Mouse (Mus musculus) CH12.LX (cell line): ENCODE data around the gene Gm11042. TPM values are rescaled to one million over a fixed set of nuclear protein-coding genes. Genes with fewer than 3 reads are reported as not detected.

Experiments used
- DNase-seq: peaks from one replicate; pipeline ENCODE4 v3.0.0-alpha.2; 2013; ENCODE audit errors: extremely low read depth
- H3K27ac ChIP-seq: 2 replicates; pipeline ENCODE4 v1.5.1; 2012; ENCODE audit warnings: low read depth, mild to moderate bottlenecking, control low read depth, moderate library complexity; ENCODE audit not compliant: insufficient read depth
- H3K27me3 ChIP-seq: replicated peaks from 2 replicates; pipeline ENCODE3; 2012; ENCODE audit warnings: inconsistent platforms
- H3K36me3 ChIP-seq, 2 experiments: replicated peaks in 1 of 2; 2 replicates each; pipeline versions ENCODE3 to v1.6.1; 2012; ENCODE audit warnings: inconsistent platforms in 1 of 2, low read length in 1 of 2, mild to moderate bottlenecking in 1 of 2, mixed read lengths in 1 of 2, moderate library complexity in 1 of 2; ENCODE audit not compliant: control insufficient read depth in 1 of 2, insufficient read depth in 1 of 2
- H3K4me1 ChIP-seq, 2 experiments: 2 replicates each; pipeline ENCODE4 v1.6.1; 2012; ENCODE audit warnings: inconsistent platforms in 1 of 2, moderate library complexity in 1 of 2; ENCODE audit not compliant: insufficient read depth in 2 of 2, control insufficient read depth in 1 of 2
- H3K4me2 ChIP-seq: 2 replicates; pipeline ENCODE4 v1.6.1; 2012; ENCODE audit warnings: low read depth, mild to moderate bottlenecking, control low read depth; ENCODE audit not compliant: poor library complexity, insufficient read depth, severe bottlenecking
- H3K4me3 ChIP-seq, 3 experiments: fragments of 150-350 bp in 1 of 3; sonication (generic) in 1 of 3; replicated peaks in 1 of 3; 2 replicates each; pipeline versions ENCODE3 to v1.5.1; 2011 to 2012; ENCODE audit warnings: low read depth in 2 of 3, low read length in 2 of 3, mild to moderate bottlenecking in 2 of 3, moderate library complexity in 2 of 3, control low read depth in 1 of 3, improper control_type of control experiment in 1 of 3, inconsistent platforms in 1 of 3, mixed read lengths in 1 of 3; ENCODE audit not compliant: poor library complexity in 1 of 3
- H3K79me2 ChIP-seq: replicated peaks from 2 replicates; pipeline ENCODE4 v1.6.1; 2012; ENCODE audit warnings: mild to moderate bottlenecking, moderate library complexity; ENCODE audit not compliant: control insufficient read depth, poor library complexity, insufficient read depth, severe bottlenecking; ENCODE audit errors: extremely low read depth
- H3K9ac ChIP-seq: 2 replicates; pipeline ENCODE4 v1.6.1; 2012; ENCODE audit warnings: low read depth, mild to moderate bottlenecking, control low read depth, moderate library complexity; ENCODE audit not compliant: insufficient read depth
- H3K9me3 ChIP-seq: replicated peaks from 2 replicates; pipeline ENCODE3; 2012; ENCODE audit warnings: low read length, inconsistent platforms, mixed read lengths
- BHLHE40 ChIP-seq: IDR thresholded peaks from 2 replicates; pipeline ENCODE4 v1.6.1; 2011; ENCODE audit warnings: mild to moderate bottlenecking, low read depth, low read length, improper control_type of control experiment
- CHD2 ChIP-seq: IDR thresholded peaks from 2 replicates; pipeline ENCODE4 v1.6.1; 2011; ENCODE audit warnings: low read length, improper control_type of control experiment
- CTCF ChIP-seq, 2 experiments: IDR thresholded peaks in 1 of 2; conservative IDR thresholded peaks in 1 of 2; 2 replicates each; pipeline ENCODE4 v1.5.1; 2011 to 2012; ENCODE audit warnings: low read depth in 2 of 2, low read length in 2 of 2, improper control_type of control experiment in 1 of 2, inconsistent platforms in 1 of 2, mild to moderate bottlenecking in 1 of 2, moderate library complexity in 1 of 2
- E2F4 ChIP-seq: IDR thresholded peaks from 2 replicates; pipeline ENCODE4 v1.6.1; 2011; ENCODE audit warnings: low read depth, low read length, improper control_type of control experiment; ENCODE audit not compliant: insufficient replicate concordance
- ELF1 ChIP-seq: IDR thresholded peaks from 2 replicates; pipeline ENCODE4 v1.6.1; 2014; ENCODE audit warnings: low read depth, mild to moderate bottlenecking, inconsistent platforms, low read length, improper control_type of control experiment
- EP300 ChIP-seq: IDR thresholded peaks from 2 replicates; pipeline ENCODE4 v1.6.1; 2011; ENCODE audit warnings: low read length, improper control_type of control experiment
- ETS1 ChIP-seq: conservative IDR thresholded peaks from 2 replicates; pipeline ENCODE4 v1.6.1; 2012; ENCODE audit warnings: low read depth, mild to moderate bottlenecking, inconsistent platforms, low read length, improper control_type of control experiment, moderate library complexity
- GABPA ChIP-seq: IDR thresholded peaks from 2 replicates; pipeline ENCODE4 v1.6.1; 2012; ENCODE audit warnings: low read depth, low read length, improper control_type of control experiment, inconsistent platforms; ENCODE audit not compliant: insufficient replicate concordance
- HCFC1 ChIP-seq: IDR thresholded peaks from 2 replicates; pipeline ENCODE4 v1.6.1; 2012; ENCODE audit warnings: low read depth, mild to moderate bottlenecking, inconsistent platforms, low read length, improper control_type of control experiment
- IRF4 ChIP-seq: IDR thresholded peaks from 2 replicates; pipeline ENCODE4 v1.6.1; 2014; ENCODE audit warnings: low read depth, mild to moderate bottlenecking, inconsistent platforms, low read length, improper control_type of control experiment
- JUN ChIP-seq: IDR thresholded peaks from 2 replicates; pipeline ENCODE4 v1.6.1; 2011; ENCODE audit warnings: low read depth, mild to moderate bottlenecking, low read length, improper control_type of control experiment, moderate library complexity; ENCODE audit not compliant: insufficient read depth
- JUND ChIP-seq: conservative IDR thresholded peaks from 2 replicates; pipeline ENCODE4 v1.6.1; 2011; ENCODE audit warnings: low read depth, low read length, improper control_type of control experiment
- KAT2A ChIP-seq: IDR thresholded peaks from 2 replicates; pipeline ENCODE4 v1.6.1; 2012; ENCODE audit warnings: low read length, improper control_type of control experiment, inconsistent platforms; ENCODE audit not compliant: insufficient replicate concordance
- MAFK ChIP-seq: IDR thresholded peaks from 2 replicates; pipeline ENCODE4 v1.6.1; 2011; ENCODE audit warnings: low read length, improper control_type of control experiment; ENCODE audit not compliant: insufficient replicate concordance
- MAZ ChIP-seq: IDR thresholded peaks from 2 replicates; pipeline ENCODE4 v1.6.1; 2012; ENCODE audit warnings: low read depth, mild to moderate bottlenecking, inconsistent platforms, low read length, improper control_type of control experiment, moderate library complexity
- MEF2A ChIP-seq: IDR thresholded peaks from 2 replicates; pipeline ENCODE4 v1.6.1; 2014; ENCODE audit warnings: low read depth, mild to moderate bottlenecking, inconsistent platforms, low read length, improper control_type of control experiment, borderline replicate concordance
- MXI1 ChIP-seq: IDR thresholded peaks from 2 replicates; pipeline ENCODE4 v1.6.1; 2011; ENCODE audit warnings: mild to moderate bottlenecking, low read depth, low read length, improper control_type of control experiment
- MYC ChIP-seq: IDR thresholded peaks from 2 replicates; pipeline ENCODE4 v1.6.1; 2011; ENCODE audit warnings: low read depth, mild to moderate bottlenecking, improper control_type of control experiment, low read length
- PAX5 ChIP-seq: IDR thresholded peaks from 2 replicates; pipeline ENCODE4 v1.6.1; 2012; ENCODE audit warnings: low read length, inconsistent platforms, mixed read lengths
- POLR2A ChIP-seq: IDR thresholded peaks from 2 replicates; pipeline ENCODE4 v1.6.1; 2011; ENCODE audit warnings: low read depth, mild to moderate bottlenecking, improper control_type of control experiment, low read length
- POLR2AphosphoS2 ChIP-seq: IDR thresholded peaks from 2 replicates; pipeline ENCODE4 v1.6.1; 2011; ENCODE audit warnings: low read depth, low read length, improper control_type of control experiment
- RAD21 ChIP-seq: IDR thresholded peaks from 2 replicates; pipeline ENCODE4 v1.6.1; 2011; ENCODE audit warnings: low read depth, mild to moderate bottlenecking, low read length, improper control_type of control experiment, moderate library complexity
- RCOR1 ChIP-seq: conservative IDR thresholded peaks from 2 replicates; pipeline ENCODE4 v1.6.1; 2012; ENCODE audit warnings: low read depth, mild to moderate bottlenecking, inconsistent platforms, low read length, improper control_type of control experiment
- SIN3A ChIP-seq: IDR thresholded peaks from 2 replicates; pipeline ENCODE4 v1.6.1; 2012; ENCODE audit warnings: low read length, improper control_type of control experiment, inconsistent platforms
- SMC3 ChIP-seq: IDR thresholded peaks from 2 replicates; pipeline ENCODE4 v1.6.1; 2011; ENCODE audit warnings: low read depth, low read length, improper control_type of control experiment
- TBP ChIP-seq: conservative IDR thresholded peaks from 2 replicates; pipeline ENCODE4 v1.6.1; 2011; ENCODE audit warnings: low read depth, low read length, improper control_type of control experiment
- TCF12 ChIP-seq: IDR thresholded peaks from 2 replicates; pipeline ENCODE4 v1.6.1; 2014; ENCODE audit warnings: low read depth, mild to moderate bottlenecking, inconsistent platforms, low read length, improper control_type of control experiment
- UBTF ChIP-seq: IDR thresholded peaks from 2 replicates; pipeline ENCODE4 v1.6.1; 2012; ENCODE audit warnings: low read depth, mild to moderate bottlenecking, inconsistent platforms, low read length, improper control_type of control experiment, moderate library complexity
- USF1 ChIP-seq: IDR thresholded peaks from 2 replicates; pipeline ENCODE4 v1.6.1; 2014; ENCODE audit warnings: low read depth, mild to moderate bottlenecking, inconsistent platforms, low read length, improper control_type of control experiment
- USF2 ChIP-seq: conservative IDR thresholded peaks from 2 replicates; pipeline ENCODE4 v1.6.1; 2011; ENCODE audit warnings: low read depth, low read length, improper control_type of control experiment
- ZKSCAN1 ChIP-seq: IDR thresholded peaks from 2 replicates; pipeline ENCODE4 v1.6.1; 2012; ENCODE audit warnings: low read depth, inconsistent platforms, low read length, improper control_type of control experiment, borderline replicate concordance
- ZMIZ1 ChIP-seq: IDR thresholded peaks from 2 replicates; pipeline ENCODE4 v1.6.1; 2012; ENCODE audit warnings: low read depth, mild to moderate bottlenecking, inconsistent platforms, low read length, improper control_type of control experiment
- ZNF384 ChIP-seq: IDR thresholded peaks from 2 replicates; pipeline ENCODE4 v1.6.1; 2012; ENCODE audit warnings: low read depth, low read length, improper control_type of control experiment, inconsistent platforms
- dilution Hi-C: fragments of 300-500 bp; cut with MboI; formaldehyde crosslinking; loops from 2 replicates; pipeline ENCODE4 v1.14.3; 2020; ENCODE audit warnings: low sequenced_read_pairs; ENCODE audit not compliant: extremely low pct_unique_long_range_greater_than_20kb, extremely low pct_ligation_motif_present
- in situ Hi-C: fragments of 300-500 bp; cut with MboI; formaldehyde crosslinking; loops from 3 replicates; pipeline ENCODE4 v1.14.3; 2019; ENCODE audit warnings: low sequenced_read_pairs, low pct_ligation_motif_present, low pct_unique_long_range_greater_than_20kb, mixed read lengths
- polyA plus RNA-seq: library from polyadenylated mRNA; unstranded; fragments of >175 nt; gene quantifications from 2 replicates; pipeline ENCODE4 v1.2.1, GENCODE M21; 2012; ENCODE audit warnings: low read depth; ENCODE audit not compliant: insufficient read length
- total RNA-seq, 2 experiments: library from RNA; depleted of rRNA; stranded (reverse); fragments of 300-350 nt in 1 of 2; fragments of >200 nt in 1 of 2; gene quantifications; 2 replicates each; pipeline ENCODE4 v1.2.3; 2012 to 2014

The Gm11042 gene
- total and polyA plus RNA-seq, 3 experiments: not detected

DNA sequence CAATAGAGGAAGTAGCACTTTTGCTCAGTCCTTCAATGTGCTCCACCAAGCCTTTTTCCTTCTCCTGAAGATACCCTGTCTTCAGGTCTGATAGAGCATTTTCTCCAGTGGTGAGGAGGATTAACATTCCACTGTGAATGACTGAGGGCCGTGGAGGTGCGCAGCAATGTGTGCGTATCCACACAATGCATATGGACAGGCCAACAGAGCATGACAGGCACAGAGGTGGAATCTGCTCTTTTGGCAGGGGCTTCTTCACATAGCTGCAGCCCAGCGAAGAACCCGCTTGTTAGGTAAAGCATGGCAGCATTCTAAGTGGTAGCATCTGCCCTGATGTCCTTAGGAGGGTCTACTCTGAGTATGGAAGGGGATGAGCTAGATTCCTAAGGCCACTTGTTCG is 17.5 kb upstream of the Gm11042 start:
- Histone ChIP-seq H3K79me2 (no peaks in the 10 kb centered on the region), H3K9ac (no peak overlapping the region), H3K27me3 (no peaks in the 10 kb centered on the region), H3K36me3 (no peaks in the 10 kb centered on the region), H3K4me2 (no peak overlapping the region), H3K9me3 (no peaks in the 10 kb centered on the region), H3K27ac (no peak overlapping the region), H3K4me1 (no peaks in the 10 kb centered on the region), H3K4me3 (no peak overlapping the region)
- TF ChIP-seq RAD21: no peak
- no peak for TF ChIP-seq ZNF384
- no peak for TF ChIP-seq MAZ
- TF ChIP-seq SIN3A: no peak
- no peak for TF ChIP-seq GABPA
- TF ChIP-seq POLR2A: no peak
- dilution Hi-C loops (no loop called here), in situ Hi-C loops (loop anchor here (25.0 kb wide), 2 partner anchors 354 to 829 kb away; no protein-coding TSS in a partner anchor)
- no peak for DNase-seq

DNA sequence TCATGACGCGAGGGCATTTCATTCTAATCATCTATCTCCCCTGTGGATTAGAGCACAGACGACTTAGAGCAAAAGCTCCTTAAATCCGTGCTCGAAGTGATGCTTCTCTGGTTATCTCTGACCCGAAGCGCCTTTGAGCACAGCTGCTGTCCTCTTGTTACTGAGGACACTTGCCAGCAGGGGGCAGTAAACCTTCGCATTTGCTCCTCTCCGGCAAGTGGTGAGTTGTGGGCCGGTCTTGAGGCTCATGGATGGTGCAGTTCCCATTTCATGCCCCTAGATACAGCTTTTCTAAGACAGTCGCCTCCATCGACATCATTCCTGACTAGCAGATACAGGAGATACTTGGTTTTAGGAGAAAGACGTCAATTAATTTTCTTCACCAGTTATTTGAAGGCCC is 16.8 kb upstream of the Gm11042 start:
- Histone ChIP-seq H3K4me2 (no peak overlapping the region), H3K9ac (no peak overlapping the region), H3K27me3 (no peaks in the 10 kb centered on the region), H3K4me3 (no peak overlapping the region), H3K27ac (no peak overlapping the region), H3K9me3 (no peaks in the 10 kb centered on the region), H3K4me1 (no peaks in the 10 kb centered on the region), H3K79me2 (no peaks in the 10 kb centered on the region), H3K36me3 (no peaks in the 10 kb centered on the region)
- dilution Hi-C loops: no loop called here
- TF ChIP-seq EP300 (no peak), USF2 (no peak), PAX5 (no peak), JUND (no peak), MXI1 (no peak), MAFK (no peak), KAT2A (no peak), JUN (no peak), HCFC1 (no peak), MEF2A (no peak), UBTF (no peak), RAD21 (peak; percentile 87), ZKSCAN1 (no peak), MYC (no peak), TBP (no peak), CHD2 (no peak), SIN3A (no peak), ZNF384 (no peak), E2F4 (no peak), TCF12 (no peak), ETS1 (no peak), CTCF (conservative IDR thresholded peaks at IDR 0.05 in 1 of 2, IDR thresholded peaks at IDR 0.05 in 1 of 2; ENCODE audit: low read depth in 2 of 2, low read length in 2 of 2) (peak; percentile 75 to 82), USF1 (no peak), BHLHE40 (no peak), IRF4 (0 out of 2 replicates have a peak, but pooled peaks have one; percentile 4), MAZ (no peak), POLR2AphosphoS2 (no peak), SMC3 (peak; percentile 76), ELF1 (no peak), ZMIZ1 (no peak), RCOR1 (no peak)
- peak; percentile 85 for DNase-seq
- in situ Hi-C loops: loop anchor here (25.0 kb wide), 2 partner anchors 354 to 829 kb away; no protein-coding TSS in a partner anchor
